Mouse (Mus musculus) adipose tissue, adult 10 weeks (tissue): ENCODE results near the gene Col8a1. TPM values are rescaled to one million over a fixed set of nuclear protein-coding genes. Genes with fewer than 3 reads are reported as not detected.

Experiments
- polyA plus RNA-seq: library from polyadenylated mRNA; stranded (reverse); fragments of 350-450 nt; fragmentation: Illumina TruSeq; extraction: RNeasy Lipid Tissue Mini Kit (QIAGEN cat#74804); gene quantifications from one replicate; pipeline ENCODE4 v1.2.3, GENCODE M21; 2014; ENCODE audit warnings: low read depth, low replicate concordance

Gene Col8a1
- 3.9 TPM for polyA plus RNA-seq

DNA sequence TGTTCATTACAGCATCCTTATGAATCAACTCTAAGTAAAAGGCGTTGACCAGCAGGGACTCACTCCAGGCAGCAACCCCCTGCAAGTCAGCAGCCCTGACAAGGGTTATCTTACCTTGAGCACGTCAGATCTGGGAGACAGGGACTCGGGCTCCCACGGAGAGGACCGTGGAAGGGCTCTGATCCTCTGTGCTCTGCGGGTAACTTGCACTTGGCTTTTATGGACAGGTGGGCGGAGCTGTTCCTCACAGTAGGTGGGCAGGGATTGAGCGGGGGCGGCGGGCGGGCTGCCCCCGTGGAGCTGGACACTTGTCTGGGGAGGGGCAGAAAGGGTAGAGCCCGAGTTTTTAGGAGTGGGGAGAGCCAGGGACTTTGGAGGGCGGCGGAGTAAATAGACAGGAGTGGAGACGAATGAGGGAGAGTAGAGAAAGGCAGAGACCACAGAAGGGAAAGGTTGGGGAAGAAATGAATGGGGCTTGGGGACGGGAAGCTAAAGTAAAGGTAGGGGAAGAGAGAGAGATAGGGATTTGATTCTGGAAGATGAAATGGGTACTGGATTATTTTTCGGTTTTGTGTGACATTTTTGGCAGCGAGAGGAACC, at the start of gene Col8a1:
Gene Col8a1 (minus strand): TSS at position 212 of the 600 bp plus-strand sequence.

DNA sequence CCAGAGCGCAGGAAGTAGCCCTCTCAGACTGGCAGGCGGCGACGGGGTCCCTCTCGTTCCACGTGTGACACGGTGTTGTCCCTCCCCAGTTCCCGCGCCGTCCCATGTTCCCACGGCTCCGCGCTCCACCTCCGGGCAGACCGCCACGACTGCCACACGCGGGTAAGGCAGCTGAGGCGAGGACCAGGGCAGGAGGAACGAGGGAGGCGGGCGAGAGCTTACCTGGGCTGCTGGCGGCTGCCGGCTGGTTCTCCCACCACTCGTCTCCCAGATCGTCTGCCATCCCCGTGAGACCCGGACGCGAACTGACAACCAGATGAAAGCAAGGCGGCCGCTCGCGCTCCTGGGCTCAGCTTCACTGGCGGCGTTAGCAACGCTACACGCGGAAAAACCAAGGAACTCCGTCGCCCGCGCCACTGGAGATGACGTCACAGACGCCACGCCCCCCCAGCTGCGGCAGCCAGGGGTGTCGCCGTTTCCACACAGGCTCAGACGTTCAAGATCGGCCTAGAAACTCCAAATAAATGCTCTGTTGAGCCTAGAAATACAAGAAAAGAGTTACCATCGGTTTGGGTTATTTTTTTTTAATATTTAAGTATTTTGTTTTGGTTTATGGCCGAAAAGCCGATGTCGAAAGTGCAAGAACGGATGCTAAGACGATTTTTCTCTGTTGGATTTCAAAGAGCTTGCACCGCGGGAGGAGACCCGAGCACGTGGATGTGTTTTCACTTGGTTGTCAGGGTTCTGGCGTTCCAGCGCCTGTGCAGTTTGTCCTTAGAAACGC, 147.9 kb downstream of the Col8a1 start, which contains the start of gene Cmss1:
Gene Cmss1 (minus strand): TSS at position 421 of the 784 bp plus-strand sequence.

Other genes starting within 250 kb of the Col8a1 start
- gene Cmss1, start 147.9 kb downstream of the Col8a1 start, polyA plus RNA-seq: 15.5 TPM